ENCODE assay signal across 9 mouse cellular contexts in genomic region chr6:148916817-148917216, GRCm38 (mm10). TPM values are rescaled to one million over a fixed set of nuclear protein-coding genes. Genes with fewer than 3 reads are reported as not detected.
DNase-seq lines count a peak whose midpoint lies in the region; ATAC-seq and TF ChIP-seq lines count a peak whose summit lies in the region.
"Had no signal": no experiment of that assay in that cellular context is flagged by ENCODE, and none has a peak within 500 bp of the region (broad histone marks: within the 10 kb centered on the region; RNA-seq: fewer than 3 reads in every experiment).

No protein-coding gene starts in this region.

- no peak overlapping the region for H3K27ac ChIP-seq in forebrain, postnatal 0 days (ENCODE audit: low read depth, low read length)
- H3K27ac ChIP-seq in forebrain, embryonic 12.5 days = no peak overlapping the region
- H3K27ac ChIP-seq in heart, embryonic 11.5 days (ENCODE audit: low read depth, low read length) = no peak overlapping the region

- 40% methylated on average over 3 of the region's 3 CpGs for WGBS in forebrain, postnatal 0 days
- WGBS in forebrain, embryonic 12.5 days = 40% methylated on average over 3 of the region's 3 CpGs
- WGBS in heart, embryonic 11.5 days (ENCODE audit: insufficient replicate concordance) = 29% methylated on average over 3 of the region's 3 CpGs

- intact Hi-C loops in gastrocnemius, postnatal 36 days (cut with DNase I) = loop anchor here (10.0 kb wide), 2 partner anchors 212 to 672 kb away; no protein-coding TSS in a partner anchor

- H3K27me3 ChIP-seq in forebrain, postnatal 0 days (ENCODE audit: insufficient read depth, low read length) = no peaks in the 10 kb centered on the region
- H3K27me3 ChIP-seq in forebrain, embryonic 12.5 days = no peaks in the 10 kb centered on the region
- no peaks in the 10 kb centered on the region for H3K27me3 ChIP-seq in heart, embryonic 11.5 days (ENCODE audit: control insufficient read depth, insufficient read depth, low read length)

- peaks cover 4% of the 10 kb centered on the region for H3K36me3 ChIP-seq in forebrain, postnatal 0 days (ENCODE audit: insufficient read depth)
- H3K36me3 ChIP-seq in forebrain, embryonic 12.5 days (replicated peaks) = peaks cover 16% of the 10 kb centered on the region
- peaks cover 8% of the 10 kb centered on the region; the same call in 1 of the 2 replicates for H3K36me3 ChIP-seq in heart, embryonic 11.5 days (ENCODE audit: control insufficient read depth, insufficient read depth, low read length)

- H3K4me3 ChIP-seq in forebrain, postnatal 0 days (ENCODE audit: low read depth, low read length) = no peak overlapping the region
- H3K4me3 ChIP-seq in forebrain, embryonic 12.5 days (replicated peaks) = no peak overlapping the region
- no peak overlapping the region for H3K4me3 ChIP-seq in heart, embryonic 11.5 days (ENCODE audit: low read depth, low read length)
- H3K4me3 ChIP-seq: erythroblast, embryonic 14.5 days had no signal

- H3K9me3 ChIP-seq in forebrain, postnatal 0 days (ENCODE audit: low read length) = no peaks in the 10 kb centered on the region
- no peaks in the 10 kb centered on the region for H3K9me3 ChIP-seq in forebrain, embryonic 12.5 days
- H3K9me3 ChIP-seq in heart, embryonic 11.5 days (replicated peaks; ENCODE audit: control insufficient read depth, low read length) = no peaks in the 10 kb centered on the region

- TF ChIP-seq CTCF in forebrain, postnatal 0 days (IDR thresholded peaks at IDR 0.05; ENCODE audit: low read depth) = peak; percentile 60

- H3K9ac ChIP-seq in forebrain, postnatal 0 days = no peak overlapping the region
- H3K9ac ChIP-seq in forebrain, embryonic 12.5 days = no peak overlapping the region
- no peak overlapping the region for H3K9ac ChIP-seq in heart, embryonic 11.5 days (ENCODE audit: low read depth, low read length)

- no peak for ATAC-seq in forebrain, postnatal 0 days
- no peak for ATAC-seq in forebrain, embryonic 12.5 days (ENCODE audit: low FRiP score)
- ATAC-seq in neutrophil, adult 5-6 weeks (ENCODE audit: extremely low read depth, insufficient number of reproducible peaks, low FRiP score, poor library complexity, severe bottlenecking) = 0 out of 2 replicates have a peak, but pooled peaks have one; percentile 23
- no peak for ATAC-seq in heart, embryonic 11.5 days (replicated peaks; ENCODE audit: insufficient number of reproducible peaks, low FRiP score, low TSS enrichment)

- H3K4me2 ChIP-seq in forebrain, postnatal 0 days (ENCODE audit: low read depth) = no peak overlapping the region
- no peak overlapping the region for H3K4me2 ChIP-seq in forebrain, embryonic 12.5 days
- no peak overlapping the region for H3K4me2 ChIP-seq in heart, embryonic 11.5 days

- peak; percentile 24 for DNase-seq in forebrain, postnatal 0 days
- peak; percentile 11 for DNase-seq in lung, postnatal 10 days
- no peak for DNase-seq in lung, postnatal 36 days
- peak; percentile 67 for DNase-seq in R1 (ENCODE audit: low read depth, low spot score)
- DNase-seq in gastrocnemius, postnatal 36 days = no peak

- H3K4me1 ChIP-seq in forebrain, postnatal 0 days (ENCODE audit: insufficient read depth) = no peaks in the 10 kb centered on the region
- no peaks in the 10 kb centered on the region for H3K4me1 ChIP-seq in forebrain, embryonic 12.5 days
- no peaks in the 10 kb centered on the region for H3K4me1 ChIP-seq in heart, embryonic 11.5 days (ENCODE audit: control insufficient read depth, insufficient read depth, low read length)

RNA-seq across cellular contexts. Expression of gene Caprin2, which starts 20.8 kb away (rescaled TPM):
- 9.9 and 16.9 TPM in 2 replicates for total RNA-seq in forebrain, postnatal 0 days (2014; rRNA removed)
- 2.3 and 4.1 TPM in 2 replicates for polyA plus RNA-seq in forebrain, postnatal 0 days (2015; fragmentation: Nextera tagmentation; extraction: Ambion mirVana)
- polyA plus RNA-seq in forebrain, embryonic 12.5 days (2016; fragmentation: Nextera tagmentation; extraction: Ambion mirVana) = 20.7 and 22.4 TPM in 2 replicates
- 11.4 and 15.0 TPM in 2 replicates for total RNA-seq in neutrophil, adult 5-6 weeks (2017)
- 1 to 10 TPM; 3.3 to 5.0 TPM for total RNA-seq in gastrocnemius, postnatal 36 days (2021)
- polyA plus RNA-seq in heart, embryonic 11.5 days (2014; fragmentation: Nextera tagmentation; extraction: Ambion mirVana) = 9.6 and 10.6 TPM in 2 replicates

RNA-seq across cellular contexts. Expression of gene Sinhcaf, which starts 29.4 kb away (rescaled TPM):
- 21.8 and 25.3 TPM in 2 replicates for total RNA-seq in forebrain, postnatal 0 days (2014; rRNA removed)
- 19.4 and 22.4 TPM in 2 replicates for polyA plus RNA-seq in forebrain, postnatal 0 days (2015; fragmentation: Nextera tagmentation; extraction: Ambion mirVana)
- polyA plus RNA-seq in forebrain, embryonic 12.5 days (2016; fragmentation: Nextera tagmentation; extraction: Ambion mirVana) = 223 and 235 TPM in 2 replicates
- 44.3 and 45.3 TPM in 2 replicates for total RNA-seq in neutrophil, adult 5-6 weeks (2017)
- total RNA-seq in gastrocnemius, postnatal 36 days (2021) = 1 to 10 TPM in 1 of 2 experiments, under 1 TPM in 1; 0.54 to 1.3 TPM
- 104 and 113 TPM in 2 replicates for polyA plus RNA-seq in heart, embryonic 11.5 days (2014; fragmentation: Nextera tagmentation; extraction: Ambion mirVana)

Comparison
In these comparisons a context has a peak if more than half of its experiments do, and no peak if none do; other contexts are left out.
1. DNase-seq: peak in forebrain, postnatal 0 days (single experiment), lung, postnatal 10 days (single experiment) and R1 (single experiment); none in lung, postnatal 36 days (single experiment) and gastrocnemius, postnatal 36 days (0 of 2).
2. RNA of gene Sinhcaf, which starts 29.4 kb away (total RNA-seq): 44.3 to 45.3 TPM in neutrophil, adult 5-6 weeks and 21.8 to 25.3 TPM in forebrain, postnatal 0 days; 0.54 to 1.3 TPM in gastrocnemius, postnatal 36 days; every median in the first group is over 10 times any median in the second.